Mouse (Mus musculus): ENCODE measurements around the gene Mroh3.
A peak's percentile ranks its signal among the peaks of the same experiment; 100 is the strongest.

Gene Mroh3

DNA sequence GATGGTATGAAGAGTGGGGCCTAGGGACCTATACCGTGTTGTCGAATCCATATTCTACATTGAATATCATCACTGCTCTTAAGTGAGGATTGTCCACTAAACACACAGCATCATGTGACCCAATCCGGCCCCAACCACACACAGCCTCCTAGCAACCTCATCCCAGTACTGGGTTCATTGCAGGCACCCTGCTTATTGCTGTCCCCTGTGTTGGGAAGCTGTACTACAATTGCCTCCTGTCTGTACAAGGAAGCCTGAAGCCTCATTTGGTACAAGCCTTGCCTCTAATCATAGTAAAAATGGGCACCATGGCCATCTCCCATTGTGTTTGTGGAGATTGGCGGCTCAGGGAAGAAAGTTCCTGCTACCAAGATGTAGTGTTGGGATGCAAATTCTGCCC lies 56.3 kb downstream of the Mroh3 start:
- DNase-seq = no peak

DNA sequence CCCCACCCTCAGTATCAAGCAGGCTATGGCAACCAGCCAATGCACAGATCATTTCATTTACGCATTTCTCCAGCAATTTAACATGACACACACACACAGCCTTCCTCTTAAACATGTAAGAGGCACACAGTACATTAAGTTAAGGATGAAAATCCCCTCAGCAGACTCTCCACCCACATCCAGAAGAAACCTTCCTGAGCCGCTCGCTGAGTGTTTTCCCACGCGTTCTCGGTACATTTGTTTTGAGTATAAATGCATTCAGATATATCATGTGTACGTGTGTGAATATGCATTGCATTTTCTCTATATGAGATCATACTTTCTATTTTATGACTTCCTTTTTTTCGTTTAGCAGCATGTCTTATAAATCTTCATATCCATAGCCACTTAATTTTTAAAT lies 61.3 kb downstream of the Mroh3 start:
- no peak for DNase-seq

DNA sequence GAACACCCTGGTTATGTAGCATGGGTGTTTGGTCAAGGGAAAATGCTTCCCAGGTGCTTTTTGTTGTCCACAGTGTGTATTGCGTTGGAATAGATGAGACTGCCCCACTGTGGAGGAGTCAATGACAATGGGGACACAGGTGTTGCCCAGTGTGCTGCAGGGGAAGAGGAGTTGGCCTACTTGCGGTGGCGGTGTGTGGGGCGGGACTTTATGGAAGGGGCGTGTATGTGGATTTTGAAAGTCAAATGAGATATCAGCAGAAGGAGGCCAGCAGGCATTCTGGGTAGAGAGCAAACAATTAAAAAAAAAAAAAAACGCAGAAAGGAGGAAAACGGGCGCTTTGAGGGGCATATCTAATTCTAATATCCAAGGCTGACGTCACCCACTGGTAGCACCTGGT lies 62.9 kb downstream of the Mroh3 start:
- DNase-seq = peak in 1 of 2 experiments; percentile 13

GRCm38 (mm10) chr1:136143514-136143913 lies 69.1 kb downstream of the Mroh3 start:
- DNase-seq = peak in 1 of 2 experiments; percentile 16

DNA sequence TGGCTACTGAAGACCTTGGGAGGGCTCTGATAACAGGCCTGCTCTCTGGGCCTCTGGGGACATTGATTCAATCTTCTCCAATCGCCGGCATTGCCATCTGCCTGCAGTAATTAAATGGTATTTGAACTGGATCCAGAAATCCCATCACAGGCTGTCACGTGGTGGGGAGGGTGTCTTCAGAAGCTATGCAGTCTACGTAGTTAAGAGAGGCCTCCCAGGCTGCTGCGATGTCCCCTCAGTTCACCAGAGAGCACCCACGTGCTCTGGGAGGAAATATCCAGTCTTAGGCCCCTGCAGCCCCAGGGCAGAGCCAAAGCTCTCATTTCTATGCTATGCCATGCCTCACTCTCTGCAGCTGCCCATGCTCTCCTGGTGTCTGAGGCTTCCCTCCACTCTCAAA lies 70.3 kb downstream of the Mroh3 start:
- DNase-seq = peak; percentile 72 to 76

GRCm38 (mm10) chr1:136141176-136141950 lies 71.3 kb downstream of the Mroh3 start:
- peak in 1 of 2 experiments; percentile 36 for DNase-seq

GRCm38 (mm10) chr1:136139990-136140640 lies 72.5 kb downstream of the Mroh3 start:
- DNase-seq = peak; percentile 91 to 95

GRCm38 (mm10) chr1:136138191-136138830 lies 74.3 kb downstream of the Mroh3 start:
- DNase-seq = peak in 1 of 2 experiments; percentile 62

DNA sequence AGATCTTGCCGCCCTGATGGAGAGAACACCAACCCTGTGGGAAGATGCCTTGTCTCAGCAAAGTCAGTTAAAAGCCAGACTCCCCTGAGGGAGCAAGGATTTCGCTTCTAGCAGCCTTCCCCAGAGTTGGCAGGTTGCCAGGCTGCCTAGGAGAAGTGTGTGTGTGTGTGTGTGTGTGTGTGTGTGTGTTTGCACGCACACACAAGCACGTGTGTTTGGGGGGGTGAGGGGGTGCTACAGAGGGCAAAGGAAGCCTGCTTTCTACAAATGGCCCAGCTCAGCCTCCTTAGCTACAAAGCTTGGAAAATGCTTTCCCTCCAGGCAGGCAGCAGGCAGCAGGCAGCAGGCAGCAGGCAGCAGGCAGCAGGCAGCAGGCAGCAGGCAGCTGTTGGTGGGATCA lies 75.1 kb downstream of the Mroh3 start:
- DNase-seq = peak; percentile 76 to 80

DNA sequence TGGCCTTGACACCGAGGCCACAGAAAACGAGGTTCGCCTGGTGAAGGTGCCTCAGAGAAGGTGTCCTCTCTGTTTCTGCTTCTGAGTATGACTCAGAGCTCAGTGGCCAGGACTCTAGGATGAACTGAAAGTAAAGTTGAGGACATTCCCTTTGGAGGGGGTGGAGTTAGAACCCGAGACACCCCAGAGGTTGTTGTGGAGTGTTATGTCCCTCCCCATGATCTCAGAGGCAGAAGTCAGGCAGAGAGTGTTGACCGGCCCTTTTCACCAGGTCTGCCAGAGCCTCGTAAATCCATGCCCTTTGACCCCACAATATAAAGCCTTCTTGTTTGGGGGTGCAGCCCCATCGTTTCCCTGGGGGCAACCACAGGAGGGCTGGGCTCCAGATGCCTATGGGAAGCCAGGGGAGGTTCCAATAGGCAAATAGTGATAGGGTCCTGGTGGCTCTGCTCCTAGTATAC lies 75.5 kb downstream of the Mroh3 start:
- DNase-seq = no peak

DNA sequence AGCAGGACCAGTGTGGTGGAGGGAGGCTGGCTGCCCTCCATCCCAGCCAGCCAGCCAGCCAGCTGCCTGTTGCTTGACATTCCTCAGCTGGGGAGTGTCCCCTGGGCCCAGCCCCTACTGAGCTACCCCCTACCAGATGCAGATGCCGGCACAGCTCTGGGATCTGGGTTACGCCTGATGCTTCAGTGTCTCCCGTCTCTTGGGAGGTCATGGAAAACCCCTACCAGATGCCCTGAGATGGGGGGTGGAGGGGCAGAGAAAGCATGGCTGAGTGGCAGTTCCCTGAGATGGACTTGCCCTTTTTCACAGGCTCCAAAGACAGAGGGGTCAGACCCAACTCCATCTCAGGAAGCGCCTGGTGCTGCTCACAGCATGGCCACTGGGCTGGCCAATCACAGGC lies 76.1 kb downstream of the Mroh3 start:
- no peak for DNase-seq

DNA sequence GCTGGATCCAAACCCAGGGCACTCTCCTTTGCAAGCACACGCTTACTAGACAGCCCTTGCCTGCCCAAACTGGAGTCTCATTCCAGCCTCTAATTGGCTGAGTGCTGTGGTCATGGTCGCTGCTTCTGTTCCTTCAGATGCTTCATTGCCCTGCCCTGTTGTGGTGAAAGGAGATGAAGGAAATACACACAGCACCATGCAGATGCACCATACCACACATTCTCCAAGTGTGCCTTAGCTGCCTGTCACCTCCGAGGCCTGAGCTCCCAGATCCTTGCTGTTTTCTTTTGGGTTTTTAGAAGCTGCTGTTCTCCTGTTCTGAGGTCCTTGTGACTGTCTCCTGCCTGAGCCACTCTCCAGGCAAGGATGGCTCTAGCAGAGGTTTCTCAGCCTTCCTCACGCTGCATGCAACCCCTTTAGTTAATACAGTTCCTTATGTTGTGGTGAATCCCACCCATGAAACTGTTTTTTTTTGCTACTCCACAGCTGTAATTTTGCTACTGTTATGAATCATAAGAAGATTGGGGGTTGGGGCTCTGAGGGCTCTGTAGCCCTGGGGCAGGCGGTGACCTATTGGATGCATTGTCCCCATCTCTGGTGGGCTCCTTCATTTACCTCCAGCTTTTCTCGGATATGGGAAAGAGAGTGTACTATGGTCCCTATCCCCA lies 76.7 kb downstream of the Mroh3 start:
- no peak for DNase-seq

GRCm38 (mm10) chr1:136135046-136135445 lies 77.6 kb downstream of the Mroh3 start:
- DNase-seq = no peak

GRCm38 (mm10) chr1:136134547-136134946 lies 78.1 kb downstream of the Mroh3 start:
- no peak for DNase-seq

- DNase-seq = peak; percentile 87 to 91
These were observed 78.9 kb downstream of the Mroh3 start for GRCm38 (mm10) chr1:136133570-136134240.

- peak; percentile 66 to 76 for DNase-seq
These were observed 80.0 kb downstream of the Mroh3 start for GRCm38 (mm10) chr1:136132386-136133201.
